Mouse (Mus musculus) embryonic facial prominence, embryonic 11.5 days (tissue): ENCODE results near the gene Senp6. TPM values are rescaled to one million over a fixed set of nuclear protein-coding genes. Genes with fewer than 3 reads are reported as not detected.

Experiments used
- ATAC-seq: fragments of 200-750 bp; cut with Nextera tagmentation; replicated peaks from 2 replicates; pipeline ENCODE4 v1.8.0; 2017; ENCODE audit warnings: low read depth; ENCODE audit not compliant: insufficient number of reproducible peaks, low FRiP score, low TSS enrichment
- DNase-seq: peaks from one replicate; pipeline ENCODE4 v3.0.0-alpha.2; 2015; ENCODE audit warnings: low spot score
- H3K27ac ChIP-seq: fragments of 300-500 bp; sonication (generic); replicated peaks from 2 replicates; pipeline ENCODE4 v1.5.1; 2014; ENCODE audit warnings: mild to moderate bottlenecking, low read depth, low read length, control low read depth
- H3K27me3 ChIP-seq: fragments of 300-500 bp; sonication (generic); 2 replicates; pipeline ENCODE4 v1.6.1; 2014; ENCODE audit warnings: mild to moderate bottlenecking, low read length, moderate library complexity, mixed read lengths; ENCODE audit not compliant: control insufficient read depth, insufficient read depth
- H3K36me3 ChIP-seq: fragments of 300-500 bp; sonication (generic); replicated peaks from 2 replicates; pipeline ENCODE4 v1.6.1; 2014; ENCODE audit warnings: low read depth, mild to moderate bottlenecking, low read length, moderate library complexity, mixed read lengths; ENCODE audit not compliant: control insufficient read depth, insufficient read depth
- H3K4me1 ChIP-seq: fragments of 300-500 bp; sonication (generic); 2 replicates; pipeline ENCODE4 v1.6.1; 2014; ENCODE audit warnings: low read length, mixed read lengths; ENCODE audit not compliant: control insufficient read depth, insufficient read depth
- H3K4me2 ChIP-seq: fragments of 300-500 bp; sonication (generic); 2 replicates; pipeline ENCODE4 v1.6.1; 2014; ENCODE audit warnings: low read depth, mild to moderate bottlenecking, control low read depth, low read length, moderate library complexity
- H3K4me3 ChIP-seq: fragments of 300-500 bp; sonication (generic); 2 replicates; pipeline ENCODE4 v1.5.1; 2014; ENCODE audit warnings: low read depth, low read length, control low read depth
- H3K9ac ChIP-seq: fragments of 300-500 bp; sonication (generic); replicated peaks from 2 replicates; pipeline ENCODE4 v1.6.1; 2014; ENCODE audit warnings: mild to moderate bottlenecking, control low read depth, low read length
- H3K9me3 ChIP-seq: fragments of 300-500 bp; sonication (generic); replicated peaks from 2 replicates; pipeline ENCODE4 v1.6.1; 2016; ENCODE audit warnings: mild to moderate bottlenecking, low read length, inconsistent platforms, mixed read lengths; ENCODE audit not compliant: control insufficient read depth
- WGBS: fragments of 180-500 bp; shearing (Covaris S2); extraction: QIAGEN DNeasy Blood & Tissue Kit; methylation state at CpG from one replicate; pipeline ENCODE4 v1.1.7; 2014; 5-methylcytosine and 5-hydroxymethylcytosine counted together
- polyA plus RNA-seq: library from polyadenylated mRNA; unstranded; fragments of >200 nt; fragmentation: Nextera tagmentation; extraction: Ambion mirVana; gene quantifications from 2 replicates; pipeline ENCODE4 v1.2.1, GENCODE M21; 2014

Senp6 gene
- polyA plus RNA-seq, 1 experiment from 2014 or later: 71.9 TPM

GRCm38 (mm10) chr9:80191240-80191639 lies 124.5 kb downstream of the Senp6 start:
- no peak overlapping the region for H3K4me2 ChIP-seq
- no peak overlapping the region for H3K27ac ChIP-seq
- no peak overlapping the region for H3K4me3 ChIP-seq
- H3K4me1 ChIP-seq: no peaks in the 10 kb centered on the region; the same call in 1 of the 2 replicates
- WGBS: 73% methylated on average over 6 of the region's 6 CpGs
- H3K36me3 ChIP-seq: no peaks in the 10 kb centered on the region
- H3K9me3 ChIP-seq: no peaks in the 10 kb centered on the region
- no peak overlapping the region for H3K9ac ChIP-seq
- no peaks in the 10 kb centered on the region for H3K27me3 ChIP-seq
- DNase-seq (no peak), ATAC-seq (no peak)

DNA sequence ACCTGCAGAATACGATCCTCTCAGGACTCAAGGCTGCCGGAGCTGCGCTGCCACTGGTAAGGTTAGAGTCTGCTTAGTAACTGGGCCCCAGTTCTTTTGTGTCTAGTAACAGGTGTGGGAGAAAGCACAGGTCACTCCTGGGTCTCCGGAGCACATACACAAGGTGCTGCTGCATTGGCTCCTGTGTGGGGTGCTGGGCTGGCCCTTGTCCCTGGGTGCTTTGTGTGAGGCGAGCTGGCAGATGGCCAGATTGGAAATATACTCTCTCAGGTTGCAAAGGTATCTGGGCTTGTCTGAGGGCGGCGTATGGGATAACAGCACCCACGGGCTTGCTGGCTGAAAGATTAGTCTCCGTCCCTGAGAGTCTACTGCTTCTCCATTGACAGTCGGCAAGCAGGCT lies 125.6 kb downstream of the Senp6 start:
- no peak overlapping the region for H3K27ac ChIP-seq
- no peaks in the 10 kb centered on the region for H3K9me3 ChIP-seq
- no peaks in the 10 kb centered on the region for H3K27me3 ChIP-seq
- 81% methylated on average over 10 of the region's 10 CpGs for WGBS
- no peak overlapping the region for H3K4me2 ChIP-seq
- no peak overlapping the region for H3K9ac ChIP-seq
- no peak overlapping the region for H3K4me3 ChIP-seq
- no peaks in the 10 kb centered on the region; the same call in 1 of the 2 replicates for H3K4me1 ChIP-seq
- DNase-seq (no peak), ATAC-seq (0 out of 2 replicates have a peak, but pooled peaks have one; percentile 34)
- H3K36me3 ChIP-seq: no peaks in the 10 kb centered on the region

DNA sequence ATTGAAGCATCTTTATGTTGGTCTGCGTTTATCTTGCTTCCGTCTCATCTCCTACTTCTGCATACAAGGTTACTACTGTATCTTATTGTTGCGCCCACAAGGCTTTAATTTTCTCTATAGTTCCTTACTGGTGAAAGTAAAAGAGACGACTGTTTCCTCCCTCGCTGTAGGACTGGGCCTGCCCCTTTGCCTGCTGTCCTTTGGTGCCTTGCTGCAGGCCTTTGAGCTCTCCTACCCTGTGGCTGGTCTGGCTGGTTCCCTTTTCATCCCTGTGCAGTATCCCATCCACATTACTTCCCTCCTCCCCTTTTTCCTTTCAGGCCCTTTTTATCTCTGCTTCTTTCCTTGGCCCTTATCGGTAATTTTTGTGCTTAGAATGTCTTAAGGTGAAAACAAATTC lies 127.7 kb downstream of the Senp6 start:
- H3K27ac ChIP-seq: no peak overlapping the region
- WGBS: 59% methylated on average over 6 of the region's 6 CpGs
- ATAC-seq: no peak
- H3K4me3 ChIP-seq: no peak overlapping the region
- H3K27me3 ChIP-seq: no peaks in the 10 kb centered on the region
- no peaks in the 10 kb centered on the region for H3K36me3 ChIP-seq
- no peaks in the 10 kb centered on the region for H3K9me3 ChIP-seq
- no peak overlapping the region for H3K4me2 ChIP-seq
- no peaks in the 10 kb centered on the region; the same call in 1 of the 2 replicates for H3K4me1 ChIP-seq
- no peak overlapping the region for H3K9ac ChIP-seq
- DNase-seq: no peak

Other genes with a start within 250 kb of the Senp6 start
- 3.5 and 4.5 TPM in 2 replicates for gene Filip1, start 54.1 kb upstream of the Senp6 start, polyA plus RNA-seq
- gene Myo6, start 98.1 kb downstream of the Senp6 start, polyA plus RNA-seq: 12.1 and 15.2 TPM in 2 replicates